Mouse (Mus musculus): ENCODE results near the gene Foxn3.

Gene Foxn3

GRCm38 (mm10) chr12:99562073-99562866 lies 1.1 kb downstream of the Foxn3 start:
- DNase-seq (ENCODE audit: low read depth, low spot score): peak; percentile 74

- DNase-seq (ENCODE audit: low read depth, low spot score): peak; percentile 44
Observed at GRCm38 (mm10) chr12:99561333-99561766, 2.0 kb downstream of the Foxn3 start.

GRCm38 (mm10) chr12:99560701-99561332 lies 2.6 kb downstream of the Foxn3 start:
- no peak for DNase-seq (ENCODE audit: low read depth, low spot score)

- DNase-seq (ENCODE audit: low read depth, low spot score): no peak
Observed at GRCm38 (mm10) chr12:99559483-99559882, 3.9 kb downstream of the Foxn3 start.

- no peak for DNase-seq (ENCODE audit: low read depth, low spot score)
Observed at GRCm38 (mm10) chr12:99558476-99558875, 4.9 kb downstream of the Foxn3 start.

- no peak for DNase-seq (ENCODE audit: low read depth, low spot score)
Observed at GRCm38 (mm10) chr12:99557498-99557897, 5.9 kb downstream of the Foxn3 start.

GRCm38 (mm10) chr12:99550629-99551028 lies 12.8 kb downstream of the Foxn3 start:
- peak; percentile 48 for DNase-seq (ENCODE audit: low read depth, low spot score)

- DNase-seq (ENCODE audit: low read depth, low spot score): no peak
Observed at GRCm38 (mm10) chr12:99549811-99550210, 13.6 kb downstream of the Foxn3 start.

GRCm38 (mm10) chr12:99548419-99548818 lies 15.0 kb downstream of the Foxn3 start:
- DNase-seq (ENCODE audit: low read depth, low spot score): no peak

GRCm38 (mm10) chr12:99547295-99547694 lies 16.1 kb downstream of the Foxn3 start:
- DNase-seq (ENCODE audit: low read depth, low spot score): no peak

- no peak for DNase-seq (ENCODE audit: low read depth, low spot score)
Observed at GRCm38 (mm10) chr12:99545270-99545770, 18.1 kb downstream of the Foxn3 start.

GRCm38 (mm10) chr12:99544262-99545128 lies 18.9 kb downstream of the Foxn3 start:
- DNase-seq (ENCODE audit: low read depth, low spot score): peak; percentile 80

GRCm38 (mm10) chr12:99543421-99544195 lies 19.8 kb downstream of the Foxn3 start:
- peak; percentile 69 for DNase-seq (ENCODE audit: low read depth, low spot score)

- DNase-seq (ENCODE audit: low read depth, low spot score): peak; percentile 22
Observed at GRCm38 (mm10) chr12:99540201-99540600, 23.2 kb downstream of the Foxn3 start.

- DNase-seq (ENCODE audit: low read depth, low spot score): no peak
Observed at GRCm38 (mm10) chr12:99537316-99537715, 26.1 kb downstream of the Foxn3 start.

GRCm38 (mm10) chr12:99536426-99536825 lies 27.0 kb downstream of the Foxn3 start:
- no peak for DNase-seq (ENCODE audit: low read depth, low spot score)

GRCm38 (mm10) chr12:99532342-99532741 lies 31.0 kb downstream of the Foxn3 start:
- DNase-seq (ENCODE audit: low read depth, low spot score): no peak

GRCm38 (mm10) chr12:99529687-99530411 lies 33.5 kb downstream of the Foxn3 start:
- no peak for DNase-seq (ENCODE audit: low read depth, low spot score)

- DNase-seq (ENCODE audit: low read depth, low spot score): no peak
Observed at GRCm38 (mm10) chr12:99528958-99529357, 34.4 kb downstream of the Foxn3 start.

- no peak for DNase-seq (ENCODE audit: low read depth, low spot score)
Observed at GRCm38 (mm10) chr12:99527452-99527851, 35.9 kb downstream of the Foxn3 start.
